Mouse (Mus musculus) gastrocnemius, adult 18-20 months (tissue): ENCODE results near the gene Clec4d. TPM values are rescaled to one million over a fixed set of nuclear protein-coding genes. Genes with fewer than 3 reads are reported as not detected.
"Not testable (repeated sequence)": the region's sequence is repeated elsewhere in the genome, so short reads cannot be mapped to it uniquely, and the experiment has no call there.

Source experiments
- DNase-seq: peaks from one replicate; pipeline ENCODE4 v3.0.0; 2021; ENCODE audit warnings: low spot score
- long read RNA-seq, 2 experiments: library from polyadenylated mRNA; stranded (forward); transcript quantifications; one replicate each; pipeline ENCODE4 v2.0.0; 2021
- total RNA-seq, 2 experiments: library from RNA; stranded (reverse); gene quantifications; 2 replicates each; pipeline ENCODE4 v1.2.3; 2021

Clec4d gene
- total RNA-seq: not detected
- long read RNA-seq, experiment 1: 0 reads
- long read RNA-seq, experiment 2: 0 reads

DNA sequence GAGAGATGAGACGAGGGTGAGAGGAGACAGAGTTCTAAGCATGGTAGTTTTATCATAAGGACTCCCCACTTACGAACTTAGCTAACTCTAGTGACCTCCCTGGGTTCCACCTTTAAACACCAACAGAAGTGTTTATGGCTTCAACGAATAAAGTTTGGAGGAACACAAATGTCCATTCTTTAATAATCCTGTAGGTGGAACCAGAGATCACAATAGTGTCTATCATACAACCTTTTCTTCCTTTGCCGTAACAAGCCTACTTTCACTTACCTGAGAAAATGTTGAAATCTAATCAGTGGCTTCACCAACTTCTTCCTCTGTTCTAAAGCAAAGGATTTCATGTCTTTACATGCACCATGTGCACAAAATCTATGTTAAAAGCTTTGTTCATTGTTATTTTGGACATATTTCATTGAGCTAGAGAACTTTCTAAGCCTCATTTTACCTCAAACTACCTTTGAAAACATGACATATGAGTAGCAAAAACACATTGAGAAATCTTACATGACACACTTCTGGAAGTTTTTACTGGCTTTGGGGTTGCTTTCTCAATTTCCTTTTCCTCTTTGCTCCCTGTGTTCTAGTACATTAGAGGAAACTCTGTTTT, at the start of gene Clec4d:
Clec4d (plus strand) TSS at position 557 of the 607 bp plus-strand sequence.
- no peak for DNase-seq

- DNase-seq: no peak
Measured at GRCm38 (mm10) chr6:123227519-123228166, 34.3 kb upstream of the Clec4d start.

DNA sequence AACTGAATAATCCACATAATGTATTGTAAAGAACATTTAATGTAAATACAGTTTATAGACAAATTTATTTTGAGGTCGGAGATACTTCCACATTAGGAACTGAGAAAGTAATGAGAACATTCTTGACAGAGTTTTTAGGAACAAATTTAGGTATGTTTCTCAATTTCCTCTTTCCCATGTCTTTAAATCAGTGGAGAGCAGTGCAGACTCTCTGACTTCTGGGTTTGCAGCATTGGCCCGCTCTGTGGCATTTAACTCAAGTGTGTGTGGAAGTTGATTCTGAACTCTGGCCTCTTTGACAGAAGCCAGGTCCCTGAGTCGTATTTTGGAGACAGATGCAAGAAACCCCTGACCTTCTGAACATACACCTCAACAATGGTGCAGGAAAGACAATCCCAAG, 32.3 kb upstream of the Clec4d start, which contains the start of gene Clec4n:
Clec4n (plus strand) TSS at position 200 of the 400 bp plus-strand sequence.
- DNase-seq: no peak

DNA sequence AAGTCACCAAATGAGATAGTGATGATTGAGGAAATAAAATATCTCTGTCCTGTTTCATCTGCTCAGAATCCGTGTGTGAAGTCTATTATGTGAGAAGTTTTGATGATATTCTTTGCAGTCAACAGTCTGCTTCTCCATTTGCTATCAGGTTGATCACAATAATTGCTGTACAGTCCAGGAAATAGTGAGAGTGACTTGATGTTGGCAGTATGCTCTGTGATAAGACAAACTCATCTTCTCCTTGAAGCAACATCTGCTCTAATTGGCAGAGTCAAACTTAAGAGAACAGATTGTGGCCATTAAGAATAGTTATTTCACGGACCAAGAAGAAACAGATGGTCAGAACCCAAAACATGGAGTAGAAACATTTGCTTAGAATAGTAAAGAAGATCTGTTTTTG, 30.8 kb upstream of the Clec4d start:
- DNase-seq: no peak

DNA sequence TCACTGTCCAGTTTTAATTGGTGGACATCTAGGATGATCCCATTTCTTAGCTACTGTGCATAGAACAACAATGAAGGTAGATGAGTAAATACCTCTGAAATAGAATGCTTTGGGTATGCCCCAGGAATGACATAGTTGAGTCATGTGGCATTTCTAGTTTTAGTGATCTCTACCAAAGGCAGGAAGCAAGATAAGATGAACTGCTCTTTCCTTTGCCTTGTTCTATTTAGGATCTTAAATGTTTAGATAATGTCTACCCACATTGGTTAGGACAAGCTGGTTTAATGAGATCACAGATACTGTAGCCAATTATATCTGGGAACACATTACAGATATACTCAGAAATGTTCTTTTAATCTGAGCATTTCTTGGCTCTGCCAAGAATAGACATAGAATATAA, 24.3 kb upstream of the Clec4d start:
- no peak for DNase-seq

GRCm38 (mm10) chr6:123244201-123244600, 17.7 kb upstream of the Clec4d start:
- no peak for DNase-seq

DNA sequence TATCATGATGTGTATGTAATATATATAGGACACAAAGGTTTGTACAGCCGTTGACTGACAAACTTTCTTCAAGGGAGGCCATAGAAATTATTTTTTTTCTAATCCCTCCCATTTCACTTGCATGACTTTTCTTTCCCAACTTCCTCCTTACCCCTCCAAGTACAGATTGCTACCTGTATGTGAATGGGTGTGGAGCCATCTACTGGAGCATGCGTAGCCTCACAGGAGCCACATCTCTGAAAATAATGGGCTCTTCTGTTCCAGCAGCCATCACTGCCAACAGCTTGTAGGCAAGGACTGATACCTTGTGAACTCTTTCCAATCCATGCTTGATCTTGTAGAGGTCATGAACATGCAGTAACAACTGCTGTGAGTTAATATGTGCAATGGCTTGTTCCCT, 13.0 kb upstream of the Clec4d start:
- not testable (repeated sequence) for DNase-seq

DNA sequence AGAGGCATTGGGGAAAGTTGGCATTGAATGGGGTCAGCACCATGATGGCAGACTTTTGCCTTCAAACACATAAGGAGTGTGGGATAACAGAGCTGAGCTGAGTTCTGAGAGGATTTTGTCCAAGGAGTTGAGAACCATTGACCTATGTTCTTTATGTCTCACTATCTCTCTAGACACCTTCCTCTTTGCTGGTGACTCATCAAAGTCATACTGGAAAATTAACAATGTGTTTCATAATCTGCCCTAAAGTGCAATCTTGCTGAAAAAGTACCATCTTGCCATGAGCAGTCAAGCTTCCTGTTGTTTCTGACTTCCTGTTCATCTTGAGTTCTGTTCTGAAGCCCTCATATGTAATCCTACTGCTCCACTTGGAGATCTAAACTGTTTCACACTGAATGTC, 9.2 kb upstream of the Clec4d start:
- no peak for DNase-seq

GRCm38 (mm10) chr6:123258946-123259345, 3.0 kb upstream of the Clec4d start:
- DNase-seq: no peak

- DNase-seq: no peak
Measured at GRCm38 (mm10) chr6:123259889-123260603, 1.9 kb upstream of the Clec4d start.

DNA sequence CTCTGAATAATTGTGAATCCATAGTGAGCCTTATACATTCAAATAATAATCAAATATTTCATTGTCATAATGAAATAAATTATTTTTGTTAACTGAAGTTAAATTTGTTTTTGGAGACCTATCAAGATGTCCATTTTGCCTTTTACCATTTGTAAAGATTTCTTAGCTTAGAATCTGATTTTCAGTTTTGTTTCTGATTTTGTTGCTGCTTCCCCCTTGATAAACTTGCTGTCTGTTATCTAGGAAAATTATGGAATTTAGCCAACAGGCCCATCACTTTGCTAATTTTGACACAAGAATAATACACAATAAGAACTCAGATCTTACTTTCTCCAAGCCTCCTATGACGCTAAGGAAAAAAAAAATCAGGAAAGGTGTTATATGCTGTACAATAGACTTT, 1.0 kb upstream of the Clec4d start:
- DNase-seq: no peak

DNA sequence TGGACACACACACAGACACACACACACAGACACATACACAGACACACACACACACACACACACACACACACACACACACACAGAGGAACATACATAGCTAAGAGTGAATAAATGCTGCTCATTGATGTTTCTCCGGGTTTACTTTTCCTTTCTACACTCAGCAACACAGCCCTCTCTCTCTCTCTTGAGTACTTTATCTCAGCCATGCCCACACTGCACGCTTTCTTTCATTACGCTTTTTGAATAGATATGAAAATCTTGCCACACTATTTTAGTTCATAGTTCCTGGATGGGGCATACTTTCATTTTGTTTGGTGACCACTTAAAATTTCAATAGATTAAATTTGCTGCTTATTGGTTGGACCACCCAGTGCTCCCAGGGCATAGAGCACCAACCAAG, 2.3 kb downstream of the Clec4d start:
- no peak for DNase-seq

DNA sequence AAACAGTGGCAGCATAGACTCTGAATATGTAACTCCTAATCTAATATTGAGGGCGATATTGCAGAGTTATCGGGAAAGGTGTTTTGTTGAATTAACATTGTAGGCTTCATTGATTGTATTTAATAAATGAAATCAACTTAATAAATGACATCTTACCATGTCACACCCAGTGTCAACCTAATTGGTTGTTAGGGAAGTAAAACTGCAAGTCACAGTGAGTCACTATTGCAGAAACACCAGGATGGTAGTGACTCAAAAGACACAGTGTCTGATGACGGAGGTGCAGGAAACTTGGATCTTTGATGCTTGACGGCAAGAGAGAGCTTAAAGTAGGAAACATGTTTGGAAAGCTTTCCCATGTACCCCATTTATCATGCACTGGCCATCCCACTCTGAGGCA, 3.9 kb downstream of the Clec4d start:
- DNase-seq: no peak

GRCm38 (mm10) chr6:123266945-123267344, 5.0 kb downstream of the Clec4d start:
- no peak for DNase-seq

- DNase-seq: no peak
Measured at GRCm38 (mm10) chr6:123279443-123279842, 17.5 kb downstream of the Clec4d start.

- DNase-seq: no peak
Measured at GRCm38 (mm10) chr6:123286311-123286710, 24.4 kb downstream of the Clec4d start.

DNA sequence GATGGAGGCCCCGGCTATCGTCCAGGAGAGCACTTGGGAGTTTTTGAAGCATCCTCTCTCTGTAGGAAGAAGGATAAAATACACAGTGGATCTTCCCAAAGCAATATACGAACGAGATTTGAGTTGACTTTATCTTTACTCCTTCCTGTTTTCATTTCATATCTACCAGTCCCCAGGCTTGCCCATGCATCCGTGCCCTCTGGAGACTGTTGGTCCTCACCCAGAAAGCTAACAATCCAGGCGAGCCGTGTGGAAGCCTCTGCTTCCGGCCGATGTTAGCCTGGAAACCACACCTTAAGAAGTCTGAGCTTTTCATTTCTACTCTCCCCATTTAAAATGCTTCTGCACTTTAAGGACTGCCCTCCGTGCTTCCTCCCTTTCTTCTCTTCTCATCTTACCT, 27.0 kb downstream of the Clec4d start:
- DNase-seq: no peak

GRCm38 (mm10) chr6:123289753-123290152, 27.8 kb downstream of the Clec4d start, which contains the start of gene Clec4e:
Clec4e (minus strand) TSS chr6:123289870.
- no peak for DNase-seq

DNA sequence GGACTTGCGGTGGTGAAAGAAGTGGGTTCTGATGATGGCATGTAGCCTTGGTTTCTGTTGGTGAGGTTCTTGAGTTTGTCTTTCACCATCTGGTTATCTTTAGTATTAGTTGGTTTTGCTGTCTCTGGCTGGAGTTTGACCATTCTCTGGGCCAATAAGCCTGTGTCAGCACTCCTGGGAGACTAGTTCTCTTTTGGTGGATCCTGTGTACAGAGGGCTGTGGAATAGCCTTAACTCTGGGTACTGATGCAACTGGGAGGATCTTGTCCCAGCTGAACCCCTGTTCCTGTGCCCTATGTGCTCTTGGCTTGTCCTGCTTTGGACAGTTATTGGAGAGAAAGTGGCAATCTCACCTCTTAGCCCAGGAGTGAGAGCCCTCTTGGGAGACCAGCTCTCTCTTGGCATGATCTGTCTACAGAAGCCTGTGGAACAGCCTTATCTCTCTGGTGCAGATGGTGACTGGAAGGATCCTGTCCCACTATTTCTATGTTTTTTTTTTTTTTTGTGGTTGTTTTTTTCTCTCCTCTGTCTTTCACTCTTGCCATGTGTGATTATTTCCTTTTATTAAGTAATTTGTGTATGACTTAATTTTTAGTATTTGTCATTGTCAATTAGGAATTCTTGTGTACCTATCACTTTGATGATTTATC, 31.0 kb downstream of the Clec4d start:
- DNase-seq: no peak

DNA sequence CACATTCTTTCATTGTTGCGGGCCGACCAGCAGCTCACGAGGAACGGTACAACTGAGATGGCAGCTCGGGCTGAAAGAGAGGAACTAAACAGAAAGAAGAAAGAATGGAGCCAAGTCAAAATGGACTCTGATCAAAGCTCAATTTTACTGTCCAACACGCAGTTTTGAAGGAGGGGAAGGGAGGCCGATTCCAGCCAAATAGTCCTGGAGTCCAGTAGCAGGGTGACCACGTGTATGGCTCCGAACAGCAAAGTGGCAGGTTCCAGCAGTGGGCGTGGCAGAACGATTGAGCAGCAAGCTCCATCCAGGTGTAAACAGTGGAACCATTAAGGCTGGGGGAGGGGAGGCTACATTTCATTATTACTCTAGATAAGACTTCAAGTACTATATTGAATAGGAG, 31.6 kb downstream of the Clec4d start:
- DNase-seq: not testable (repeated sequence)

- no peak for DNase-seq
Measured at GRCm38 (mm10) chr6:123296687-123297086, 34.8 kb downstream of the Clec4d start.

GRCm38 (mm10) chr6:123306315-123306714, 44.4 kb downstream of the Clec4d start:
- not testable (repeated sequence) for DNase-seq
